Mouse (Mus musculus) kidney, adult 10 weeks (tissue): ENCODE results near the gene Sohlh2. TPM values are rescaled to one million over a fixed set of nuclear protein-coding genes. Genes with fewer than 3 reads are reported as not detected.

Experiments
- polyA plus RNA-seq: library from polyadenylated mRNA; stranded (reverse); fragments of 350-450 nt; fragmentation: Illumina TruSeq; extraction: RNeasy Lipid Tissue Mini Kit (QIAGEN cat#74804); gene quantifications from one replicate; pipeline ENCODE4 v1.2.3, GENCODE M21; 2014; ENCODE audit warnings: low read depth, low replicate concordance

Gene Sohlh2
- not detected for polyA plus RNA-seq

GRCm38 (mm10) chr3:55181766-55182165 lies at the start of gene Sohlh2:
Sohlh2 (plus strand) TSS chr3:55182028.

DNA sequence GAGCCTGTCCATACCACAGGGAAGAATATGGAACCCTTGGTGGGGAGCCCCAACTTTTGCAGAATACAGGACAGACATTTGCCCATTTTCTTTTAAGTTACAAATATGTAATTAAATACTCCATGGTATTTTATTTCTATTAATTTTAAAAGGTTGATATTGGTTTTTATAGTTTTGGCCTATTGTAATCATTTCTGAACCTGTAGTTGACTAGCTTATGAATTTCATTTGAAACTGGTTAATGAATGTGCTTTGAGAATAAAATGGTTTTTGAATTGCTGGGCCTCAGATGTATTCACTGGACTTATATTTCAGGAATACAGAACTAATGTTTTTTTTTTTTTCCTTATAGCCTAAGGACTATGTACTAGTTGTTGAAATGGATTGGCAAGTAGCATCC lies 44.8 kb upstream of the Sohlh2 start, which contains the start of gene Ccdc169:
TSS of gene Ccdc169 (plus strand) at position 301 of the 400 bp plus-strand sequence.

DNA sequence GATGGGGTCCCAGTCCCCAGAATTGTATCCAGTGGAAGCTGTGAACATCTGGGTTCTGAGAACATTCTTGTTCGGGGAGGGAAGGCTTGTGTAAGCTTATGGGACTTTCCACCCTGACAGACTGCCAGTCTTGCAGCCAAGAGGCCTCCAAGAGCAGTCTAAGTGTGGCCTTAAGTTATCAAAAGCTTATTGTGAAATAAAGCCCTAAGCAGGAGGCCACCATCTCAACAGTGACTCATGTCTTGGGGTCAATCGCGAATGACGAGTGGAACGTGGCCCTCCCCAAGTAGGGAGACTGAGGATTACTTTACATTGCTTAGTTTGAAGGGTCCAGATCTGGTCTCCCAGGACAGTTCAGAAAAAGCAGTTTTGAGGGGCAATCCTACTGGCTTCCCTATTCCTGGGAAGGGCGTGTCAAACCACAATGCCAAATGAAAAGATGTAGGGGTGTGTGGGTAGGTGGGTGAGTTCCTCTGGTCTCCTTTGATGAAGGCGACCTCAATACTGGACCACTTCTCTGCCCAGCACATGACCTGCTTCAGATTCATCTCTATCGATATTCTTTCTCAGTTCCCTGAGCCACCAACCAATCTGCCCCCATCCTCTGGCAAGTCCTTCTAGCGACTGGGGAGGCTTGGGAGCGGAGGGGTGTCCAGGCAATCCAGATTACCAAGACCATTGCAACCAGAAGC lies 60.0 kb downstream of the Sohlh2 start, which contains the start of gene Dclk1:
TSS of gene Dclk1 (plus strand) at position 635 of the 692 bp plus-strand sequence.

Other genes with a start within 250 kb of the Sohlh2 start
- gene Ccna1, start 126.5 kb upstream of the Sohlh2 start, polyA plus RNA-seq: not detected
- 20.8 TPM for gene Spg20, start 69.9 kb upstream of the Sohlh2 start, polyA plus RNA-seq
- 0.73 TPM for gene Ccdc169, start 44.7 kb upstream of the Sohlh2 start, polyA plus RNA-seq
- gene Dclk1, start 60.3 kb downstream of the Sohlh2 start, polyA plus RNA-seq: 3.0 TPM